Mouse (Mus musculus) 3134 (cell line): Measurements from ENCODE around the gene Arid2.
A peak's percentile ranks its signal among the peaks of the same experiment; 100 is the strongest.
"Not testable (repeated sequence)": the region's sequence is repeated elsewhere in the genome, so short reads cannot be mapped to it uniquely, and the experiment has no call there.

Experiments used
- DNase-seq: peaks from one replicate; pipeline ENCODE4 v3.0.0-alpha.2; 2011; ENCODE audit warnings: low spot score; ENCODE audit not compliant: insufficient read length; ENCODE audit errors: extremely low read depth

The Arid2 gene

DNA sequence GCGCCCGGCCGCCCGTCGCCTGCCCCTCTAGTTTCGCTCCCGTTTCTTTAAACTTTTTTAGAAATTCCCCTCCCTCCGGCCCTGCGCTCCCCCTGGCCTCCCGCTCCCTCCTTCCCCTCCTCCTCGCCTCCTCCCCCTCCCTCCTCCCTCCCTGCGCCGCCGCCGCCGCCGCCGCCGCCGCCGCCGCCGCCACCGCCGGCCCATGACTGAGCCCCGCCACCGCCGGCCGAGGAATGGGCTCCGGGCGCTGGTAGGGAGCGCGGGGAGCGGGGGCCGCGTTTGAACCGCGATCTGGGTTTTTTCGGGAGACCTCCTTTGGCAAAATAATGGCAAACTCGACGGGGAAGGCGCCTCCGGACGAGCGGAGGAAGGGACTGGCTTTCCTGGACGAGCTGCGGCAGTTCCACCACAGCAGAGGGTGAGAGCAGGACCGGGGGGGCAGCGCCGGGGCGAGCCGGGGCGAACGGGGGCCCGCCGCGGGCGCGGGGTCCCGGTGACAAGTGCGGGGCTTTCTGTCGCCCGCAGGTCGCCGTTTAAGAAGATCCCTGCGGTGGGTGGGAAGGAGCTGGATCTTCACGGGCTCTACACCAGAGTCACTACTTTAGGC lies at the start of gene Arid2:
Arid2 (plus strand) TSS at position 150 of the 607 bp plus-strand sequence.
- DNase-seq: peak; percentile 76

DNA sequence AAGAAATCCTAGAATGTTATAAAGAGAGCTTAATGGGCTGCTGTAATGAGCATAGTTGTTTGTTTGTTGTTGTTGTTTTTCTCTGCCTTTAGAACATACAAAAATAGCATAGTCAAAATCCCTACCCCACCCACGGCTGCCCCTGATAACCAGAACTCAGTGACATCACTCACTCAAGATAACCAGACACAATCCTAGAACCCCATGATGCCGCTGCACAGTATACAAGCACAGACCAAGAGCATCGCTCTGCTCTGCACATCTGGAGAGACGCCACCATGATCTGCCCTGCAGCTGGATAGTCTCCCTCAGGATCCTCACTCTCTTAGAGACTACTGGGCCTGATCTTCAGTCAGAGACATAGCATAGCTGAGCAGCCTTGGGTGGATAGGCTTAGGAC lies 49.2 kb upstream of the Arid2 start:
- no peak for DNase-seq

DNA sequence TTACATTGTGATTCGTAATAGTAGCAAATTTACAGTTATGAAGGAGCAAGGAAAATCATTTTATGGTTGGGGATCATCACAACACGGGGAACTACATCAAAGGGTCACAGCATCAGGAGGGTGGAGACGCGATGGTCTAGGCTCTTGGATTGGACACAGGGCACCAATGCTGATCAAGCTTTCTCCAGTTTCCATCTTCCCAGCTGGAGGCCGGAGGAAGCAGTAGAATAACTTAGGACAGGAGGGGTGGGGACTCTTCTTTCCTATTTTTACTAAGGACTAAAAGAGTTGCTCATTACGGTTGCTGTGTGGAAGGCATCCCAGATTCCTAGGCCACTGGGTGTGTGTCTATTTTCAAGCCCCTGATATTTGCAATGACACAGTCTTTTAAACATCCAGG lies 43.1 kb upstream of the Arid2 start:
- no peak for DNase-seq

DNA sequence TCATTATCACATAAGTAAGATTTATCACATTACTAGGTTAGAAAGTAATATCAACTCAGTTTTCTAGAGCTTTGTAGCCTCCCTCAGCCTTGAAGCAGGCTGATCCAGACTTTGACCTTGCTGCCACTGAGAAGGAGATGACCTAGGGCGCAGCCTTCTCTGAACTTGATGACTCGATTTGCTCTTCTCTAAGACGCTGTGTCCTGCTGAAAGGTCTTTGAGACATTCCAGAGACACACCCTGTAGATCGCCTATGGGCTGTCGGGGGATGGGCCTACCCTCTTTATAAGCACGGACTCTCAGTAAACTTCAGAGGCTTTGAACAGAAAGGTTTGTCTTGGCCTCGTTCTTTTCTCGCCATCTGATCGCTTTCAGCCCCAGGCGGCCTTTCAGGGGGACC lies 42.6 kb upstream of the Arid2 start:
- DNase-seq: not testable (repeated sequence)

DNA sequence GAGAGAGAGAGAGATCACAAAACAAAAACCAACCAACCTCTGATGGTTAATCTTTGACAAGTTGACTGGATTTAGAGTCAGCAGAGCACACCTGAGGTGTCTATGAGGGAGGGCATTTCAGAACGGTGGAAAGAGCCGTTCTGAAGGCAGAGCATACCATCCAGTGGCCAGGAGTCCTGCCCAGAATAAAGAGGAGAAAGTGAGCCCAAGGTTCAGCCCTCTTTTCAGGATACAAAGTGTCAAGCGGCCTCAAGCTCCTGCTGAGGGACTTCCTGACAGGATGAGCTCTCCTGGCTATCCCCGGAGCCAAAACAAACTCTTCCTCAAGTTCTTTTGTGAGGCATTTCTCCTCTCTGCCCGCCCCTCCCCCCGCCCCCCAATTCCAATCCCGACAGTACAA lies 33.5 kb upstream of the Arid2 start:
- DNase-seq: no peak

DNA sequence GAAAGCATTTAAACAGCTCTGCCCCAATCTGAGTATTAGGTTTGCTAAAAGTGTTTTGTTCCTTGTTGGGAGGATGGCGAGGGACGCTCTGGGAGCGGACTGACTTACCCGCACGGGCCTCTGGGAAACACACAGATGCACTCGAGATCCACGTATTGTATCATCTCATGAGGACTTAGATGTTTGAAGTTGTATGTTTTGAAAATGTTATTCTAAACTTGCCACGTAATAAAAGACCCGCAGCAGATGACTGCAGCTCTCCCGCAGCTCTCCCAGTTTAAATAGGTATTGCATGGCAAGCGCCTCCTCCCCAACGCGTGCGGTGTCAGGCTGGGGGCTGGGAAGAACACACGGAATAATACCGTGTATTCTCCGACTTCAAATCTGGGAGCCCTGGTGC lies 33.0 kb upstream of the Arid2 start:
- no peak for DNase-seq

DNA sequence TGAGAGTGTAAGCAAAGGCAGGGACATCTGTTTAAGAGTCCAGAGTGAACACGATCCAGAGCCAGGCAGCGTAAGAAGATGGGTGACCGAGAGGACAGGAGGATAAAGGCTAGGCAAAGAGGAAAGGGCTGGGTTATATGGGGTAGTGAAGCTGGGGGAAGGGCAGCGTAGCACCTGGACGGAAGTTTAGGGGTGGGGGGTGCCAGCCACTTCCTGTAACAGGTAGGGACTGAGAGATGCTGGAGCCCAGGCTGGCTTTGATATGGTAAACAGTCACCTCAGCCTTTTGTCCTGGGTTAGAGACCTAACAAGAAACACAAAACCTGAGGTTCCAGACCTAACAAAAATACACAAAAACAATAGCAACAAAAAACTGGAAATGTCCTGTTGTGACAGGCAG lies 29.5 kb upstream of the Arid2 start:
- no peak for DNase-seq

DNA sequence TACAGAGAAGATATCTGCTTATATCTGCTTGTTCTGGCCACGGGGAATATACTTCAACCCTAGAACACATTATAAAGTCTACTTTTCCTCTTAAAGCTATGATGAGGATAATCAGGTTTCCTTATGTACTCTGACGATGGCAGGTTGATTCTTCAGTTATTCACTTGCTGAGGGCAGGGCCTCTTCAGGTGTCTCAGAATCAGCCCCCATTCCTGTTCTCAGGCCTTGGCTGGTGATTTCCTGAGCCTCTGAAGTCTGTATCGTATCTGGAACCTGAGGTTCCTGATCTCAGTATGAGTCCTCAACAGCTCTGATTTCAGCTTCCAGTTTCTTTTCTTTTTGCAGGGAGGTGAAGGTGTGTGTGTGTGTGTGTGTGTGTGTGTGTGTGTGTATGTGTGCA lies 22.7 kb upstream of the Arid2 start:
- DNase-seq: no peak

DNA sequence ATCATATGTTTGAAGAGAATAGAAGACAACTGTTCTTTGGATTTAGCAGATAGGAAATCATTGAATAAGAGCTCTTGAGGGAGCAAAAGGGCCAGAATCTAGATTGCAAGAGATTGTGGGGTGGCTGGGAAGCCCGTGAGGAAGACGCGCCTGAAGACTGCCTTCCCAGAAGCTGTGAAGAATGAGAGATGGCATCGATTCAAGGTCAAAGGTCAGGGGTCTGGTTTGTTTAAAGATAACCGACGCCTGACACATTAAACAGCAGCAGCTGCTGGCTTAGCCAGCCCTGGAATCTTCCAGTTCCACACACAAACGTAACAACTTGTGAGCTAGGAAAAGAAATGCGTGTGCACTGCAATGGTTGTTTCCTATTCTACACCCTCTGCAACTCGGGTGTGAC lies 19.4 kb upstream of the Arid2 start:
- no peak for DNase-seq

DNA sequence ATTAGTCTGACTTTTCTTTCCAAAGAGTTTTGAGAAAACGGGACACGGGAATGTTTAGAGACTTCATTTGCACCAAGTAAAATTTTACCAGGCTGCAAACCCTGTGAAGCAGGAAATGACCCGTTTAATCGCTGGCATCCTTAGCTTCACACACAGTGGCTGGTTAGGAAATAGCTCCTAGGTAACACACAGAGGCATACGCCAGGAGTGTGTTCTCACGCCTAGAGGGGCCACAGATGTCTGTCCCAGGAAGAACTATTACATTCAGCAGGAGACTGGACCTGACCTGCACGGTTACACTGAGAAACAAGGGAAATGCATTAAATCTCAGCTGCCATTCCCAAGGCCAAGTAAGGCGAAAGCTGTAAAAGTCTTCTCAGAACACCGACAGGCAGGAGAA lies 18.7 kb upstream of the Arid2 start:
- DNase-seq: no peak

DNA sequence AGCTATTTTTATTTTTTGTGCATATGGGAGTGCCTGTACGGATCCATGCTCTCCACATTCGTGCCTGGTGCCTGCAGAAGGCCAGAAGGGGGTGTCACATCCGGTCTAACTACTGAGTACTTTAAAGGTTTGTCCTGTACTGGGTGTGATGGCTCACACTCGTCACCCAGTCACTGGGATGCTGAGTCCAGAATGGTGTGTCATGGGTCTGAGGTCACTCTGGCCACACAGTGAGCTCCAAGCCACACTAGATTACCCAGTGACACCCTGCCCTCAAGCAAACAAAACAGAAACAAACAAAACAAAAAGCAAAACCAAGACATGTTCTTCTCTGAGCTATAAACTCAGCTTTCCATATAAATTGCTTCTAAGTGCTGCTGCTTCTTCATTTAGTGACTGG lies 17.9 kb upstream of the Arid2 start:
- no peak for DNase-seq

DNA sequence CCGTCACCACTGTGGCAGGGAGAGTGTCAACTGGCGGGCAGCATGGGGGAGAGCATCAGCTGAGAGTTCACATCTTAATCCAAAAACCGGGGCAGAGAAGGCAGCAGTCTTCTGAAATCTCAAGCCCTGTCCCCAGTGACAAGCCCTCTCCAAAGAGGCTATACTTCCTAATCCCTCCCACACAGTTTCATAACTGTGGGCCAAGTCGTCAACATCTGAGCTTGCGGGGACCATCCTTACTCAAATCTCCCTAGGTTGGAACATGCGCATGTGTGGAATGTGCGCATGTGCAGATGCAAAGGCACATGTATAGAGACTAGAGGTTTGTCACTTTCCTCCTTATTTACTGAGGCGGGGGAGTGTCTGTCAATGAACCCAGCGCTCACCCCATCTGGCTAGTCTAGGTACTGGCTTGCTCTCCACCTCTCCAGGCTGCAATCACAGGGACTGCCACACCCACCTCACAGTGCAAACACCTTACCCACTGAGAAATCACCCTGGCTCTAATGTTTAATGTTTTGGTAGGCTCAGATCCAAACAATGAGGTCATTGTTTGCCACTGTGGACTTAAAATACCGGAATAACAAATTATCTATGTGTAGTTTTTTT lies 16.9 kb upstream of the Arid2 start:
- DNase-seq: no peak

DNA sequence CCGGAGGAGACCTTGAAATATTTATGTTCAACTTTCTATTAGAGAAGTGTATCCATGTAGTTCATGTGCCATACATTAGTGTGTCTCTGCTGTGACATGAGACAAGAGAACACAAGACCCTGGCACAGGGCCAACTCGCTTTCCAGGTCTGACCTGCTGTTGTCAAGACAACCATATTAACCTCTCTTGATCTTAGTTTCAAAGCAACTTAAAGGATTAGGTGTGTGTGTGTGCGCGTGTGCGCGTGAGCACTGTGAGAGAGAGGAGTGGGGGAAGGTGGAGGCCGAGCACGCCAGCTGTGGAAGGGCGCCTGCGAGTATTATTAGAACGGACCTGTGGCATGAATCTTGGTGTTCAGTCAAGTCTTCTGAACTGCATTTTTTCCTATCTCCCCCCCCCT lies 15.0 kb upstream of the Arid2 start:
- DNase-seq: no peak

DNA sequence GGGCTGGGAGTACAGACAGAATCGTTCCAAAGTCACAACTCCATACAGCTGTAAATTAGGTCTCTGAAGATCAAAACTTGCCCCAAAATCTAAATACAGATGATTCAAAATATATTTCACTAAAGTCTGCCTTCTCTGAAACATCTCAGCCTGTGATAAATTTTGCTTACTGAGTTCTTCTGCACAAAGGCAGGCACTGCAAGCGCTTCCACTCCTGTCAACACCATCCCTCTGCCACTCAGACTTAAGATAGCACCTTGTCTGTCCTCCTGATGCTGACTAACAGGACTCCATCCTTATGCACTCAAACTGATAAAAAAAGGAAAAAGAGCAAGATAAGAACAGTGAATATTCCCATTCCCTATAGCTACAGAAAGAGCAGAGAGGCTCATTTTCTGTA lies 13.0 kb upstream of the Arid2 start:
- DNase-seq: no peak

DNA sequence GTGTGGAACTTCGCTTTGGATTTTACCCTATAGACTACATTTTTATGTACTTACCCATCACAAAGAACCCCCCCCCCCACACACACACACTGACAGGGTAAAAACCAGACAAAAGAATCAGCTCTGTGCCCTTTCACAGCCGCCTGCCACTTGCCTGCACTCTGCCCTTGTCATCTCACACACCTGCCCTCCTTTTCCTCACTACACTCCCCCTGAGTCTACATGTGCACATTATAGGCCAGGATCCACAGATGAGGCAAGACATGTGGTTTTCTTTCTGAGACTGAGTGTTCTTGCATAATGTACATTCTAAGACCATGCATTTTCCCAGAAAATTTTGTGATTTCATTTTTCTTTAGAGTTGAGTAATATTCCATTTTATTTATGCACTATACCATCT lies 12.1 kb upstream of the Arid2 start:
- no peak for DNase-seq

DNA sequence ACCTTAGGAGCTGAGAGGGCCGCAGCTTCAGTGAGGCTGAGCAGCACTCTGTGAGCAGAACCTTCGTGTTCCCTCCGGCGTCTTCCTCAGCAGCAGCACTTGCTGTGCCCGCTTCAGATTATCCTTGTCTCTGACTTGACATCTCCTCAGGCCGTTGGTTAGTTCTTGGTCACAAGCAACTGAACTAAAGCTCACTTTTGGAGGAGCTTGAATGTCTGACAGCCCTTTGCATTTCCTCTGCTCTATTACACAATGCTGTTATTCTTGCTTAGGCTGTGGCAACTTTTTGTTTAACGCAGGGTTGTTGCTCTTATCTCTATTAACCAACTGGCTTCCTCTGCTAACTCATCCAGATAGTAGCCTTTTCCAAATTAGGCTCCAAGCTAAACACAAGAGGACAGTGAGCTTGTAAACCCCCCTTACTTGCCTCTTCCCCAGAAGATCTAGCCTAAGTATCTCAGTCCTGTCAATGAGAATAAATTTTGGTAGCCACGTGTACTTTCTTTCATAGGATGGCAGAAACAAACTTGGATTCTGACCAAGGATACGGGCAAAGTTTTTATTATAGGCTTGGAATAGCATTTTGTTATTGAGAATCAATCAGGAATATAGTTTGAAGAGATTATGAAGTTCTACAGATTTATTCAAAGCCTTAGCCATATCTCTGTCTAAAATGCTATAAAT lies 11.4 kb upstream of the Arid2 start:
- DNase-seq: no peak

DNA sequence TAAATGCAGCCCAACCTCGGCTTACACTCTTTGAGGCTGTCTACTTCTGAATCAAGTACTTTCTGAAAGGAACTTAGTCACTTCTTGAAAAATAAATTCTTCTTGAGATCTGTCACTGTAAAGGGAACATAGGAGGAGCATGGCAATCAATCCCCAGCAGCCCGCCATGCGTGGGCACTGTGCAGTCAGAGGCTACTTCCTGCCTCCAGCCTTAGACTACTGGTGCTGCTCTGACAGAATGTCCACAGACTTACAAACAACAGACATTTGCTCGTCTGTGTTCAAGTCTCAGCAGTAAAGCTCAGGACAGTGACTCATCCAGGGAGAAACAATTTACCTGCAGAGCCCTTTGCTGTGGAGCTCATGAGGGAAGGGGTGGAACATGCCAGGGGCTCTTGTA lies 10.3 kb upstream of the Arid2 start:
- no peak for DNase-seq

DNA sequence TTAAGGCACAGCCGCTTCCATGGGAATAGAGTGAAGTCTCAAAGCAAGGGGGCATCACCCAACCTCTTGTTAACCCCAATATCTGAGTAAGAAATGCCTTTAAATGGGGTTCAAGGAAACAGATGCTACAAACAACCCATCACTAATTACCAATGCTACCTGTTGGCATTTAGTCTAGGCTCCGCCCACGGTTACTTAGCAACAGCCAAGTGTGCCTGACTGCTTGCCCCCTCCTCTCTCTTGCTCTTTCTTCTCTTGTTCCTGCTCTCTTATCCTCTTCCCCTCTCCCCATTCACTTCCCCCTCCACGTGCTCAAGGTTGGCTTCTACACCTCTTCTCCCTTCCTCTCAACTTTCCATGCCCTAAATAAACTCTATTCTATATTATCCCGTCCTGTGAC lies 6.1 kb upstream of the Arid2 start:
- no peak for DNase-seq

DNA sequence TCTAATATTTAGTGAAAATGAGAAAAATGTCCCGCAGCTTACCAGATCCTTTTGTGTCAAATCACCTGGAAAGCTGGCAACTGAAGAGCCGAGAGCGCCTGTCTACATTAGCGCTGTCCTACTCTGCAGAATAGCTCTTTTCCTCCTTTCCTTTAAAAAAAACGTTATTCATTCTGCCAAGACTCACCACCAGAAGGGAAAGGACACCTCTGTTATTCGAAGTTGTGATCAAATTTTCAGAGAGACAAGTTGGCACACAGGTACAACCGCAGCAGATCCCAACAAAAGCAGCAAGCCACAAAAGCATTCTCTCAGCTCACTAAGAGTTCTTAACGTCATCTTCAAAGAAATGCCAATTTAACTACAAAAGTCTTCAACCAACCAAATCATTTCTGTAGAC lies 4.2 kb upstream of the Arid2 start:
- no peak for DNase-seq

DNA sequence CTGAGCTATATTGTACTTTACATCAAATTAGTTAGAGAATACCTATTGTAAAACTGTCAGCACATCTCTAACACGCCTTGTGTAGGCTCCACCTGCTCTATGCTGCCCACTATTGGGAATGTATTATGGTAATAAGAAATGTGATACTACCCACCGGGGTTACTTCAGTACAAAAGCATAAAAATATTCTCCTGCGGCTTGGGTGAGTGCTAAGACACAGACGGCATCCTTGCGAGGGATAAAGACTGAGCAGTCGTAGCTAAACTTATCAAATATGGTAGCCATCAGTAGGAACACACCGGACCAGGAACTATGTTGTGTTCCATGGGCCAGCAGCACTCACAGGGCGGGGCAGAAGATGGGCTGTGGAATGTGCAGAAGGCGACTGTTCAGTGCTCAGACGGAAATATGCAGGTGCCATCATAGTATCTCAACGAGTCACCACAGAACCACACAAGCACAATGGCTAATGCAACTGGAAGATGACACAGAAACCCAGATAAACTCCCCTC lies 3.3 kb upstream of the Arid2 start:
- peak; percentile 52 for DNase-seq

DNA sequence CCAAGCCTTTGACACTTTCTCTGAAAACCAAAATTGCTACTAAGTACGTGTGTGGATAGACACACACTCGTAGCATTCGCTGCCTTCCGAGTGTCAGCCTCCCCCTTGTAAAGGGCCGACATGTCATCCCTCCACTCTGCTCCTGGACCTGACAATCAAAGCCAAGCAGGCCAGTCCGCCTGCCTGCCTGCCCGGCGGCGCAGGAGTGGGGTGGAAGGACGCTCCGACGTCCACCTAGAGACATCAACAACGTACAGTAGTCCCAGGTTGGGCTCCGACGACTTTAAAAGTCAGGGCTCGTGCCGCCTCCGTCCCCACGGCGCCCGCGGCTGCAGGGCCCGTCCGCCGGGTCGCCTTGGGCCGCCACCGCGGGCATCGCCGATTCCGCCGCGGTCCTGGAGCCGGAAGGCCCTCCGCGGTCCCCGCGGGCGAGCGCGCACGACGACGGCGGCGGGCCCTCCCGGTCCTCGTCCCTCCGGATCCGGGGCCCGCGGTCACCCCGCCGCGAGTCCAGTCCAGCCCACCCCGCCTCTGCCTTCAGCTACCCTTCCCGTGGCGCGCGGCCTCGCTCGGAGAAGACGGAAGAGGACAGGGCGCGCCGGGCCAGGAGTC lies 2.5 kb upstream of the Arid2 start:
- DNase-seq: peak; percentile 77
